Comparison of ENCODE assay signal across 8 mouse cellular contexts in the genomic region with DNA sequence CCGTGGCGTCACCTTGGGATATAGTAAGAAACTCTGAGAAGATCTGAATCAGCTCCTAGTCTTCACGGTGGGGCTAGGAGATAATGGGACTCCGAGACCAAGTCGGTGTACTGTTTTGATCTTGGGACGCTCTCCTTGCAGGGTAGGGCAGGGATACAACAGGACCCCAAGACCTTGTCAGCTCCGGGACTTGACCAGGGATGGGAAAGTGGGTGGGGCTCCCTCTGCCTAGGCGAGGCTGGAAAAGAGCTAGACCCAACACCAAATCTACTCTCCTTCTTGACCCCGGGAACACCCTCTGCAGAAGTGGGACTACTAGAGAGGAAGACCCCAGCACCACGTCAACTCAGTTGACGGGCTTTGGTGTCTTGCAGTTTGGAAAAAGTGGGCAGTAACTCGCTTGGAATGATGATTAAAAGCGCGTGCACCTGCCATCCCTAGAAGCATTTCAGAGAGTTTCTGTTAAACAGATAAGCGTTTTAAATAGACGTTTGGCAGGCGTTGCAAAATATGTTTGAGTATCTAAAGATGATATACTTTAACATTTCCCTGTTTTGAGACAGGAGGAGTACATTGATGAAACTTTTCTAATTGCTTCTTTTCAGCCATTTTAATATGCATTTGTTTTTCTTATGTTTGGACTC. TPM values are rescaled to one million over a fixed set of nuclear protein-coding genes. Genes with fewer than 3 reads are reported as not detected.
DNase-seq lines count a peak whose midpoint lies in the region; ATAC-seq and TF ChIP-seq lines count a peak whose summit lies in the region.

No protein-coding gene starts in this region.

- no peak for TF ChIP-seq POLR2A in small intestine, adult 2 months (IDR thresholded peaks at IDR 0.05; ENCODE audit: low read depth, low read length)

- peak overlapping the region; percentile 77 for H3K4me2 ChIP-seq in kidney, embryonic 16.5 days (replicated peaks; ENCODE audit: low read depth, low read length)
- H3K4me2 ChIP-seq in heart, embryonic 15.5 days, result peak overlapping the region; percentile 96
- peak overlapping the region; percentile 72 for H3K4me2 ChIP-seq in liver, embryonic 14.5 days (ENCODE audit: low read depth)

- peaks cover 17% of the 10 kb centered on the region for H3K36me3 ChIP-seq in kidney, embryonic 16.5 days (ENCODE audit: insufficient read depth, low read length)
- peaks cover 15% of the 10 kb centered on the region for H3K36me3 ChIP-seq in heart, embryonic 15.5 days
- H3K36me3 ChIP-seq in liver, embryonic 14.5 days (replicated peaks; ENCODE audit: control insufficient read depth, insufficient read depth, low read depth), result peaks cover 29% of the 10 kb centered on the region
- peaks cover 1% of the 10 kb centered on the region; the same call in 1 of the 2 replicates for H3K36me3 ChIP-seq in small intestine, adult 2 months (ENCODE audit: control insufficient read depth, insufficient read depth, low read length)

- no peak for DNase-seq in kidney, adult 11 months
- peak; percentile 34 for DNase-seq in c-Kit-positive CD71-positive TER-119-negative erythroid progenitor cells, embryonic 14.5 days (ENCODE audit: low read depth)
- peak; percentile 14 to 51 (median 28) for DNase-seq in liver, embryonic 14.5 days (ENCODE audit: low read depth in 3 of 3, low spot score in 3 of 3)
- DNase-seq in thymus, postnatal 0 days (ENCODE audit: low spot score), result no peak
- DNase-seq in layer of hippocampus, adult 18-20 months (ENCODE audit: low spot score in 2 of 2), result no peak

- H3K27ac ChIP-seq in kidney, embryonic 16.5 days (ENCODE audit: low read length), result peak overlapping the region; percentile 53; the same call in 1 of the 2 replicates
- peak overlapping the region; percentile 71 for H3K27ac ChIP-seq in heart, embryonic 15.5 days
- H3K27ac ChIP-seq in liver, embryonic 14.5 days, result peak overlapping the region; percentile 83
- H3K27ac ChIP-seq in small intestine, adult 2 months (ENCODE audit: insufficient read depth, low read depth, low read length), result no peak overlapping the region

- TF ChIP-seq CTCF in liver, embryonic 14.5 days (IDR thresholded peaks at IDR 0.05; ENCODE audit: low read depth), result no peak
- TF ChIP-seq CTCF in small intestine, adult 2 months (IDR thresholded peaks at IDR 0.05; ENCODE audit: extremely low read depth, insufficient read length, insufficient replicate concordance, low read depth, low read length), result no peak

- H3K9me3 ChIP-seq in kidney, embryonic 16.5 days (ENCODE audit: low read length), result no peaks in the 10 kb centered on the region
- H3K9me3 ChIP-seq in heart, embryonic 15.5 days (replicated peaks), result no peaks in the 10 kb centered on the region
- H3K9me3 ChIP-seq in liver, embryonic 14.5 days (ENCODE audit: control insufficient read depth, low read length), result no peaks in the 10 kb centered on the region

- peak overlapping the region; percentile 72 for H3K9ac ChIP-seq in kidney, embryonic 16.5 days (replicated peaks; ENCODE audit: low read length)
- H3K9ac ChIP-seq in heart, embryonic 15.5 days, result peak overlapping the region; percentile 71
- peak overlapping the region; percentile 78 for H3K9ac ChIP-seq in liver, embryonic 14.5 days (replicated peaks)

- peak; percentile 60 for ATAC-seq in kidney, embryonic 16.5 days (ENCODE audit: low FRiP score, low TSS enrichment)
- 0 out of 2 replicates have a peak, but pooled peaks have one; percentile 20 for ATAC-seq in heart, embryonic 15.5 days (replicated peaks; ENCODE audit: insufficient number of reproducible peaks, insufficient read depth, low FRiP score, low read depth)
- ATAC-seq in liver, embryonic 14.5 days (ENCODE audit: insufficient read depth), result peak; percentile 50

- TF ChIP-seq EP300 in liver, embryonic 14.5 days (IDR thresholded peaks at IDR 0.05; ENCODE audit: low read depth), result no peak

- H3K4me1 ChIP-seq in kidney, embryonic 16.5 days (ENCODE audit: insufficient read depth, low read length), result peaks cover 20% of the 10 kb centered on the region
- H3K4me1 ChIP-seq in heart, embryonic 15.5 days (replicated peaks), result peaks cover 18% of the 10 kb centered on the region
- peaks cover 7 to 13% of the 10 kb centered on the region in 2 experiments for H3K4me1 ChIP-seq in liver, embryonic 14.5 days (replicated peaks; ENCODE audit: control insufficient read depth in 2 of 2, insufficient read depth in 2 of 2, low read length in 1 of 2)
- H3K4me1 ChIP-seq in small intestine, adult 2 months (ENCODE audit: control insufficient read depth, insufficient read depth, insufficient read length, low read length), result peaks cover 5% of the 10 kb centered on the region

- H3K4me3 ChIP-seq in kidney, embryonic 16.5 days (ENCODE audit: low read length), result peak overlapping the region; percentile 85
- peak overlapping the region; percentile 86 for H3K4me3 ChIP-seq in heart, embryonic 15.5 days
- H3K4me3 ChIP-seq in liver, embryonic 14.5 days (ENCODE audit: insufficient read depth in 1 of 2, low read depth in 2 of 2, low read length in 2 of 2), result peak overlapping the region; percentile 76 to 96
- peak overlapping the region; percentile 74 for H3K4me3 ChIP-seq in small intestine, adult 2 months (ENCODE audit: low read depth, low read length)

- 3% methylated on average over 17 of the region's 17 CpGs for WGBS in kidney, embryonic 16.5 days
- WGBS in heart, embryonic 15.5 days, result 1% methylated on average over 17 of the region's 17 CpGs
- under 1% methylated on average over 17 of the region's 17 CpGs for WGBS in liver, embryonic 14.5 days (ENCODE audit: insufficient replicate concordance)
- WGBS in small intestine, adult 2 months, result under 1% methylated on average over 17 of the region's 17 CpGs

- H3K27me3 ChIP-seq in kidney, embryonic 16.5 days (ENCODE audit: insufficient read depth, low read length), result no peaks in the 10 kb centered on the region
- no peaks in the 10 kb centered on the region for H3K27me3 ChIP-seq in heart, embryonic 15.5 days
- no peaks in the 10 kb centered on the region for H3K27me3 ChIP-seq in liver, embryonic 14.5 days (ENCODE audit: control insufficient read depth, insufficient read depth, low read length)
- H3K27me3 ChIP-seq in small intestine, adult 2 months (ENCODE audit: control insufficient read depth, insufficient read depth, low read length), result no peaks in the 10 kb centered on the region

RNA-seq across cellular contexts. Expression of a gene that starts 0.8 kb away (rescaled TPM):
- 12.4 and 14.2 TPM in 2 replicates for polyA plus RNA-seq in kidney, embryonic 16.5 days (2015; fragmentation: Nextera tagmentation; extraction: Ambion mirVana)
- polyA plus RNA-seq in heart, embryonic 15.5 days (2015; fragmentation: Nextera tagmentation; extraction: Ambion mirVana), result 10.6 and 10.8 TPM in 2 replicates
- polyA plus RNA-seq in liver, embryonic 14.5 days (2012; rRNA removed), result 4.4 and 6.6 TPM in 2 replicates
- polyA plus RNA-seq in liver, embryonic 14.5 days (2014; fragmentation: Nextera tagmentation; extraction: Ambion mirVana), result 11.4 and 13.8 TPM in 2 replicates
- polyA plus RNA-seq in small intestine, adult 2 months (2012; rRNA removed), result 0.32 and 0.41 TPM in 2 replicates
- 14.9 and 15.6 TPM in 2 replicates for polyA plus RNA-seq in thymus, postnatal 0 days (2015; fragmentation: Nextera tagmentation; extraction: Ambion mirVana)
- total RNA-seq in layer of hippocampus, adult 18-20 months (2021), result under 1 TPM; 0.23 to 0.25 TPM

RNA-seq across cellular contexts. Expression of a gene that starts 33.3 kb away (rescaled TPM):
- 9.1 and 9.9 TPM in 2 replicates for polyA plus RNA-seq in kidney, embryonic 16.5 days (2015; fragmentation: Nextera tagmentation; extraction: Ambion mirVana)
- 6.5 and 6.9 TPM in 2 replicates for polyA plus RNA-seq in heart, embryonic 15.5 days (2015; fragmentation: Nextera tagmentation; extraction: Ambion mirVana)
- 1.1 and 1.6 TPM in 2 replicates for polyA plus RNA-seq in liver, embryonic 14.5 days (2012; rRNA removed)
- polyA plus RNA-seq in liver, embryonic 14.5 days (2014; fragmentation: Nextera tagmentation; extraction: Ambion mirVana), result 2.2 and 3.2 TPM in 2 replicates
- polyA plus RNA-seq in small intestine, adult 2 months (2012; rRNA removed), result 0.75 and 0.90 TPM in 2 replicates
- polyA plus RNA-seq in thymus, postnatal 0 days (2015; fragmentation: Nextera tagmentation; extraction: Ambion mirVana), result 4.3 and 4.9 TPM in 2 replicates
- total RNA-seq in layer of hippocampus, adult 18-20 months (2021), result 10 to 100 TPM; 28.3 to 32.5 TPM

RNA-seq across cellular contexts. Expression of a gene that starts 46.2 kb away (rescaled TPM):
- 0.60 and 0.61 TPM in 2 replicates for polyA plus RNA-seq in kidney, embryonic 16.5 days (2015; fragmentation: Nextera tagmentation; extraction: Ambion mirVana)
- 0.24 TPM in 1 of 2 replicates, not detected in the other for polyA plus RNA-seq in heart, embryonic 15.5 days (2015; fragmentation: Nextera tagmentation; extraction: Ambion mirVana)
- 8.7 and 16.1 TPM in 2 replicates for polyA plus RNA-seq in liver, embryonic 14.5 days (2012; rRNA removed)
- 15.6 and 16.7 TPM in 2 replicates for polyA plus RNA-seq in liver, embryonic 14.5 days (2014; fragmentation: Nextera tagmentation; extraction: Ambion mirVana)
- not detected in 2 replicates for polyA plus RNA-seq in small intestine, adult 2 months (2012; rRNA removed)
- 0.05 and 0.12 TPM in 2 replicates for polyA plus RNA-seq in thymus, postnatal 0 days (2015; fragmentation: Nextera tagmentation; extraction: Ambion mirVana)
- total RNA-seq in layer of hippocampus, adult 18-20 months (2021), result not detected

Comparison
In these comparisons a context has a peak if more than half of its experiments do, and no peak if none do; other contexts are left out.
1. DNase-seq: peak in c-Kit-positive CD71-positive TER-119-negative erythroid progenitor cells, embryonic 14.5 days (single experiment) and liver, embryonic 14.5 days (3 of 3); none in kidney, adult 11 months (single experiment), thymus, postnatal 0 days (single experiment) and layer of hippocampus, adult 18-20 months (0 of 2).
2. Peak in every context shown above with its lines, with median percentiles within 50 percentile points of each other: ATAC-seq, H3K4me2 ChIP-seq, H3K4me3 ChIP-seq and H3K9ac ChIP-seq.